Mouse (Mus musculus) heart, embryonic 16.5 days (tissue): ENCODE measurements around the gene Thap7. TPM values are rescaled to one million over a fixed set of nuclear protein-coding genes. Genes with fewer than 3 reads are reported as not detected.

Experiments
- ATAC-seq: fragments of 200-750 bp; cut with Nextera tagmentation; replicated peaks from 2 replicates; pipeline ENCODE4 v1.8.0; 2017; ENCODE audit warnings: moderate number of reproducible peaks; ENCODE audit not compliant: insufficient read depth, low FRiP score; ENCODE audit errors: extremely low read depth
- H3K27ac ChIP-seq: fragments of 300-500 bp; sonication (generic); 2 replicates; pipeline ENCODE4 v1.5.1; 2014; ENCODE audit warnings: mild to moderate bottlenecking, low read length, control low read depth, moderate library complexity
- H3K27me3 ChIP-seq: fragments of 300-500 bp; sonication (generic); 2 replicates; pipeline ENCODE4 v1.6.1; 2014; ENCODE audit warnings: low read length, mixed read lengths; ENCODE audit not compliant: control insufficient read depth, insufficient read depth
- H3K36me3 ChIP-seq: fragments of 300-500 bp; sonication (generic); 2 replicates; pipeline ENCODE4 v1.6.1; 2014; ENCODE audit not compliant: control insufficient read depth, insufficient read depth
- H3K4me1 ChIP-seq: fragments of 300-500 bp; sonication (generic); 2 replicates; pipeline ENCODE4 v1.6.1; 2014; ENCODE audit warnings: low read length, mixed read lengths; ENCODE audit not compliant: control insufficient read depth, insufficient read depth
- H3K4me2 ChIP-seq: fragments of 300-500 bp; sonication (generic); 2 replicates; pipeline ENCODE4 v1.6.1; 2014; ENCODE audit warnings: low read depth, mild to moderate bottlenecking, control low read depth, low read length
- H3K4me3 ChIP-seq: fragments of 300-500 bp; sonication (generic); 2 replicates; pipeline ENCODE4 v1.5.1; 2014; ENCODE audit warnings: mild to moderate bottlenecking, control low read depth, low read length
- H3K9ac ChIP-seq: fragments of 300-500 bp; sonication (generic); 2 replicates; pipeline ENCODE4 v1.6.1; 2014; ENCODE audit warnings: low read length, control low read depth
- H3K9me3 ChIP-seq: fragments of 300-500 bp; sonication (generic); replicated peaks from 2 replicates; pipeline ENCODE4 v1.6.1; 2016; ENCODE audit warnings: low read length; ENCODE audit not compliant: control insufficient read depth
- WGBS: fragments of 180-500 bp; shearing (Covaris S2); extraction: QIAGEN DNeasy Blood & Tissue Kit; methylation state at CpG from one replicate; pipeline ENCODE4 v1.1.7; 2014; 5-methylcytosine and 5-hydroxymethylcytosine counted together
- polyA plus RNA-seq: library from polyadenylated mRNA; unstranded; fragments of >200 nt; fragmentation: Nextera tagmentation; extraction: Ambion mirVana; gene quantifications from 2 replicates; pipeline ENCODE4 v1.2.1, GENCODE M21; 2015

Thap7 gene
- polyA plus RNA-seq, 1 experiment from 2014 or later = 38.6 TPM

- H3K27ac ChIP-seq = no peak overlapping the region
- no peaks in the 10 kb centered on the region for H3K9me3 ChIP-seq
- no peak overlapping the region for H3K4me3 ChIP-seq
- peaks cover 21% of the 10 kb centered on the region for H3K4me1 ChIP-seq
- H3K27me3 ChIP-seq = no peaks in the 10 kb centered on the region
- ATAC-seq = no peak
- no peak overlapping the region for H3K4me2 ChIP-seq
- H3K9ac ChIP-seq = no peak overlapping the region
- H3K36me3 ChIP-seq = no peaks in the 10 kb centered on the region
- 60% methylated on average over 7 of the region's 7 CpGs for WGBS
Measured at GRCm38 (mm10) chr16:17552837-17553236, 21.9 kb upstream of the Thap7 start.

- no peak for ATAC-seq
- 71% methylated on average over 2 of the region's 2 CpGs for whole genome bisulfite sequencing
- Histone ChIP-seq H3K9ac (no peak overlapping the region), H3K36me3 (no peaks in the 10 kb centered on the region), H3K27me3 (peaks cover 5% of the 10 kb centered on the region), H3K4me2 (no peak overlapping the region), H3K4me3 (no peak overlapping the region), H3K9me3 (no peaks in the 10 kb centered on the region), H3K27ac (no peak overlapping the region), H3K4me1 (no peaks in the 10 kb centered on the region)
Measured at GRCm38 (mm10) chr16:17542632-17543031, 11.7 kb upstream of the Thap7 start.

GRCm38 (mm10) chr16:17536584-17536983 lies 5.6 kb upstream of the Thap7 start:
- no peak overlapping the region for H3K27ac ChIP-seq
- ATAC-seq = no peak
- peaks cover 5% of the 10 kb centered on the region for H3K27me3 ChIP-seq
- no peaks in the 10 kb centered on the region for H3K36me3 ChIP-seq
- H3K4me3 ChIP-seq = no peak overlapping the region
- H3K4me2 ChIP-seq = no peak overlapping the region
- H3K9ac ChIP-seq = no peak overlapping the region
- 0 out of 2 replicates have a peak, but pooled peaks cover 2% of the 10 kb centered on the region for H3K9me3 ChIP-seq
- WGBS = 83% methylated on average over 3 of the region's 3 CpGs
- peaks cover 3% of the 10 kb centered on the region for H3K4me1 ChIP-seq

- peaks cover 5% of the 10 kb centered on the region for H3K36me3 ChIP-seq
- H3K4me1 ChIP-seq = peaks cover 13% of the 10 kb centered on the region
- no peak overlapping the region for H3K9ac ChIP-seq
- H3K4me2 ChIP-seq = no peak overlapping the region
- ATAC-seq = no peak
- H3K27ac ChIP-seq = no peak overlapping the region
- H3K9me3 ChIP-seq = 0 out of 2 replicates have a peak, but pooled peaks cover 2% of the 10 kb centered on the region
- 61% methylated on average over 14 of the region's 14 CpGs for WGBS
- H3K4me3 ChIP-seq = no peak overlapping the region
- H3K27me3 ChIP-seq = no peaks in the 10 kb centered on the region
Measured at GRCm38 (mm10) chr16:17532676-17533329, 1.9 kb upstream of the Thap7 start.

- no peaks in the 10 kb centered on the region for H3K27me3 ChIP-seq
- no peak overlapping the region for H3K4me3 ChIP-seq
- H3K4me2 ChIP-seq = no peak overlapping the region
- H3K36me3 ChIP-seq = peaks cover 11% of the 10 kb centered on the region
- H3K9ac ChIP-seq = no peak overlapping the region
- WGBS = 54% methylated on average over 4 of the region's 4 CpGs
- ATAC-seq = no peak
- H3K9me3 ChIP-seq = 0 out of 2 replicates have a peak, but pooled peaks cover 2% of the 10 kb centered on the region
- no peak overlapping the region for H3K27ac ChIP-seq
- H3K4me1 ChIP-seq = peaks cover 13% of the 10 kb centered on the region
Measured at GRCm38 (mm10) chr16:17532271-17532670, 1.3 kb upstream of the Thap7 start.

GRCm38 (mm10) chr16:17529981-17530586 lies 852 bp downstream of the Thap7 start:
- no peak for ATAC-seq
- no peaks in the 10 kb centered on the region for H3K27me3 ChIP-seq
- peak overlapping the region; percentile 89 for H3K4me2 ChIP-seq
- H3K9ac ChIP-seq = peak overlapping the region; percentile 86
- H3K4me3 ChIP-seq = peak overlapping the region; percentile 84
- H3K36me3 ChIP-seq = peaks cover 30% of the 10 kb centered on the region
- peaks cover 13% of the 10 kb centered on the region for H3K4me1 ChIP-seq
- H3K27ac ChIP-seq = peak overlapping the region; percentile 96
- H3K9me3 ChIP-seq = no peaks in the 10 kb centered on the region
- 12% methylated on average over 17 of the region's 17 CpGs for WGBS

- no peak for ATAC-seq
- Histone ChIP-seq H3K9me3 (no peaks in the 10 kb centered on the region), H3K36me3 (peaks cover 40% of the 10 kb centered on the region), H3K9ac (no peak overlapping the region), H3K27ac (no peak overlapping the region), H3K27me3 (no peaks in the 10 kb centered on the region), H3K4me2 (no peak overlapping the region), H3K4me3 (no peak overlapping the region), H3K4me1 (peaks cover 13% of the 10 kb centered on the region)
- 82% methylated on average over 13 of the region's 13 CpGs for WGBS
Measured at GRCm38 (mm10) chr16:17528276-17528675, 2.7 kb downstream of the Thap7 start.

- Histone ChIP-seq H3K4me2 (no peak overlapping the region), H3K36me3 (peaks cover 46% of the 10 kb centered on the region), H3K9ac (no peak overlapping the region), H3K27ac (no peak overlapping the region), H3K27me3 (no peaks in the 10 kb centered on the region), H3K4me3 (no peak overlapping the region), H3K9me3 (no peaks in the 10 kb centered on the region), H3K4me1 (peaks cover 13% of the 10 kb centered on the region)
- ATAC-seq = no peak
Measured at GRCm38 (mm10) chr16:17527606-17528005, 3.3 kb downstream of the Thap7 start.

- H3K36me3 ChIP-seq = peaks cover 59% of the 10 kb centered on the region
- WGBS = 91% methylated on average over 6 of the region's 6 CpGs
- no peaks in the 10 kb centered on the region for H3K9me3 ChIP-seq
- no peak overlapping the region for H3K27ac ChIP-seq
- H3K4me2 ChIP-seq = no peak overlapping the region
- peaks cover 8% of the 10 kb centered on the region for H3K4me1 ChIP-seq
- H3K9ac ChIP-seq = no peak overlapping the region
- no peak overlapping the region for H3K4me3 ChIP-seq
- H3K27me3 ChIP-seq = no peaks in the 10 kb centered on the region
- no peak for ATAC-seq
Measured at GRCm38 (mm10) chr16:17526223-17526622, 4.7 kb downstream of the Thap7 start.
